Mouse (Mus musculus): ENCODE data around the gene Irak2.
"Not testable (repeated sequence)": the region's sequence is repeated elsewhere in the genome, so short reads cannot be mapped to it uniquely, and the experiment has no call there.

Gene Irak2

GRCm38 (mm10) chr6:113692661-113693133 is 54.4 kb downstream of the Irak2 start:
- no peak for ATAC-seq (ENCODE audit: insufficient number of reproducible peaks, low FRiP score, low TSS enrichment)

GRCm38 (mm10) chr6:113693377-113693776 is 55.1 kb downstream of the Irak2 start:
- no peak for ATAC-seq (ENCODE audit: insufficient number of reproducible peaks, low FRiP score, low TSS enrichment)

- no peak for ATAC-seq (ENCODE audit: insufficient number of reproducible peaks, low FRiP score, low TSS enrichment)
These were observed 56.9 kb downstream of the Irak2 start for GRCm38 (mm10) chr6:113695203-113695602.

GRCm38 (mm10) chr6:113695766-113696355 is 57.6 kb downstream of the Irak2 start:
- ATAC-seq (ENCODE audit: insufficient number of reproducible peaks, low FRiP score, low TSS enrichment): no peak

- peak; percentile 98 for ATAC-seq (ENCODE audit: insufficient number of reproducible peaks, low FRiP score, low TSS enrichment)
These were observed 58.4 kb downstream of the Irak2 start, which contains the start of gene Tatdn2 for GRCm38 (mm10) chr6:113696582-113697221. Gene Tatdn2, plus strand, starts transcription at chr6:113697050.

GRCm38 (mm10) chr6:113697222-113698205 is 59.2 kb downstream of the Irak2 start:
- ATAC-seq (ENCODE audit: insufficient number of reproducible peaks, low FRiP score, low TSS enrichment): peak; percentile 38; the same call in 1 of the 2 replicates

GRCm38 (mm10) chr6:113712718-113713117 is 74.5 kb downstream of the Irak2 start:
- ATAC-seq (ENCODE audit: insufficient number of reproducible peaks, low FRiP score, low TSS enrichment): no peak

- ATAC-seq (ENCODE audit: insufficient number of reproducible peaks, low FRiP score, low TSS enrichment): not testable (repeated sequence)
These were observed 75.1 kb downstream of the Irak2 start for GRCm38 (mm10) chr6:113713389-113713788.

- ATAC-seq (ENCODE audit: insufficient number of reproducible peaks, low FRiP score, low TSS enrichment): no peak
These were observed 76.0 kb downstream of the Irak2 start for GRCm38 (mm10) chr6:113714276-113714675.

GRCm38 (mm10) chr6:113714797-113715196 is 76.5 kb downstream of the Irak2 start:
- no peak for ATAC-seq (ENCODE audit: insufficient number of reproducible peaks, low FRiP score, low TSS enrichment)

- ATAC-seq (ENCODE audit: insufficient number of reproducible peaks, low FRiP score, low TSS enrichment): no peak
These were observed 79.3 kb downstream of the Irak2 start for GRCm38 (mm10) chr6:113717541-113717940.

GRCm38 (mm10) chr6:113719878-113720277 is 81.6 kb downstream of the Irak2 start, which contains the start of gene Ghrl:
Gene Ghrl, minus strand, starts transcription at chr6:113719880.
- no peak for ATAC-seq (ENCODE audit: insufficient number of reproducible peaks, low FRiP score, low TSS enrichment)

GRCm38 (mm10) chr6:113721061-113721460 is 82.8 kb downstream of the Irak2 start:
- ATAC-seq (ENCODE audit: insufficient number of reproducible peaks, low FRiP score, low TSS enrichment): no peak

- no peak for ATAC-seq (ENCODE audit: insufficient number of reproducible peaks, low FRiP score, low TSS enrichment)
These were observed 89.9 kb downstream of the Irak2 start for GRCm38 (mm10) chr6:113728181-113728580.

- no peak for ATAC-seq (ENCODE audit: insufficient number of reproducible peaks, low FRiP score, low TSS enrichment)
These were observed 93.0 kb downstream of the Irak2 start for GRCm38 (mm10) chr6:113731296-113731695.

GRCm38 (mm10) chr6:113737318-113738046 is 99.2 kb downstream of the Irak2 start:
- no peak for ATAC-seq (ENCODE audit: insufficient number of reproducible peaks, low FRiP score, low TSS enrichment)

- ATAC-seq (ENCODE audit: insufficient number of reproducible peaks, low FRiP score, low TSS enrichment): peak; percentile 77; the same call in 1 of the 2 replicates
These were observed 102.3 kb downstream of the Irak2 start, which contains the start of gene Sec13 for GRCm38 (mm10) chr6:113740236-113741217. Gene Sec13, minus strand, starts transcription at chr6:113740743.

GRCm38 (mm10) chr6:113741425-113741824 is 103.2 kb downstream of the Irak2 start:
- no peak for ATAC-seq (ENCODE audit: insufficient number of reproducible peaks, low FRiP score, low TSS enrichment)

- ATAC-seq (ENCODE audit: insufficient number of reproducible peaks, low FRiP score, low TSS enrichment): no peak
These were observed 104.1 kb downstream of the Irak2 start for GRCm38 (mm10) chr6:113742321-113742720.
